Mouse (Mus musculus) heart, adult 2 months (tissue): Measurements from ENCODE around the gene Akr1b3. TPM values are rescaled to one million over a fixed set of nuclear protein-coding genes. Genes with fewer than 3 reads are reported as not detected.
"Not testable (repeated sequence)": the region's sequence is repeated elsewhere in the genome, so short reads cannot be mapped to it uniquely, and the experiment has no call there.

Experiments
- DNase-seq, 2 experiments: peaks; one replicate each; pipeline ENCODE4 v3.0.0; 2021
- H3K27ac ChIP-seq: fragments of 200-600 bp; 2 replicates; pipeline ENCODE4 v1.8.1; 2022
- H3K27me3 ChIP-seq: fragments of 200-500 bp; 2 replicates; pipeline ENCODE4 v1.6.1; 2012; ENCODE audit warnings: mild to moderate bottlenecking, low read length, inconsistent platforms, mixed read lengths; ENCODE audit not compliant: control insufficient read depth, insufficient read depth
- H3K36me3 ChIP-seq: fragments of 200-500 bp; 2 replicates; pipeline ENCODE4 v1.6.1; 2012; ENCODE audit warnings: low read length, inconsistent platforms; ENCODE audit not compliant: control insufficient read depth, insufficient read depth
- H3K4me1 ChIP-seq: fragments of 200-500 bp; 2 replicates; pipeline ENCODE4 v1.6.1; 2011; ENCODE audit warnings: low read length; ENCODE audit not compliant: control insufficient read depth, insufficient read depth
- H3K4me3 ChIP-seq: fragments of 200-600 bp; 2 replicates; pipeline ENCODE4 v1.8.1; 2022
- H3K79me2 ChIP-seq: fragments of 200-500 bp; replicated peaks from 2 replicates; pipeline ENCODE4 v1.6.1; 2012; ENCODE audit warnings: mild to moderate bottlenecking, inconsistent platforms, low read length, moderate library complexity, mixed read lengths; ENCODE audit not compliant: control insufficient read depth, insufficient read depth
- H3K9ac ChIP-seq: fragments of 200-500 bp; 2 replicates; pipeline ENCODE4 v1.6.1; 2012; ENCODE audit warnings: low read depth, mild to moderate bottlenecking, control low read depth, inconsistent platforms, low read length, mixed read lengths
- CTCF ChIP-seq: fragments of 200-600 bp; IDR thresholded peaks from 2 replicates; pipeline ENCODE4 v1.8.1; 2022; ENCODE audit warnings: antibody characterized with exemption, mild to moderate bottlenecking, moderate library complexity
- EP300 ChIP-seq: fragments of 200-500 bp; IDR thresholded peaks from 2 replicates; pipeline ENCODE4 v1.6.1; 2011; ENCODE audit warnings: low read depth, low read length, control low read depth; ENCODE audit not compliant: insufficient read depth
- POLR2A ChIP-seq: fragments of 200-500 bp; IDR thresholded peaks from 2 replicates; pipeline ENCODE4 v1.6.1; 2011; ENCODE audit warnings: mild to moderate bottlenecking, low read depth, low read length, control low read depth; ENCODE audit not compliant: insufficient read depth
- WGBS: fragments of 180-500 bp; shearing (Covaris S2); methylation state at CpG from one replicate; pipeline ENCODE4 v1.1.7; 2018; 5-methylcytosine and 5-hydroxymethylcytosine counted together
- intact Hi-C: fragments of 180-260 bp; cut with DNase I; formaldehyde crosslinking; loops from one replicate; pipeline ENCODE4 v1.15.1; 2025
- polyA plus RNA-seq: library from polyadenylated mRNA; depleted of rRNA; stranded (reverse); fragments of >200 nt; gene quantifications from 2 replicates; pipeline ENCODE4 v1.2.3, GENCODE M21; 2012
- total RNA-seq, 2 experiments: library from RNA; stranded (reverse); gene quantifications; 2 replicates each; pipeline ENCODE4 v1.2.3; 2021

Akr1b3 gene
- total and polyA plus RNA-seq, 3 experiments: 266 to 352 (median 282) TPM

DNA sequence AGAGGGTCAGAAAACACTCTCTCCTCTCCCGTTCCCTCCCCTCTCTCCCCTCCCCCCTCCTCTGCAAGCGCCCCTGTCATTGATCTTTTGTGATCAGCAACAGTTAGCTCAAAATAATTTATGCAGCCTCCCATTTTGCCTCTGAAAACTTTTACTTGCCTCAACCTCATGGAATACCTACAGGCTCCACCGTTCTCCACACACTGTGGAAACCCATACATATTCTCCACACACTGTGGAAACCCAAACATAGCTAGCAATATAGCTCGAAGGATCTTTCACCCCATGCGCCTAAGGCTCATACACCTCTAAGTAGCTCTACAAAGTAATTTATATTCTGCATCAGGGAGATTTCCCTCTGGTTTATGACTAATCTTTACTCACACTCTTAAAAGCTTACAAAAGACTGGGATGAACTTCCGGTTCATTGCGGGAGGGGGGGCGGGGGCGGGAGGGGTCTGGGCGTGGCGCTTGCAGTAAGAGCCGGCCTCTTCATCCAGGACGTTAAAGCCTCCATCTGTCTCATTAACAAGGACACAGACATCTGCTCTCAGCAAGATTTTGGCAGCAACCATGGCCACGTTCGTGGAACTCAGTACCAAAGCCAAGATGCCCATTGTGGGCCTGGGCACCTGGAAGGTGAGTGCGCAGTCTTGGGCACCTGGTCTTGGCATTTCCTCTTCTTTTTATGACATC is 36.5 kb upstream of the Akr1b3 start, which contains the start of gene Akr1b8:
Gene Akr1b8, plus strand, starts transcription at position 462 of the 696 bp plus-strand sequence.
- Histone ChIP-seq H3K4me1 (no peaks in the 10 kb centered on the region), H3K79me2 (no peaks in the 10 kb centered on the region), H3K4me3 (peak within 1 kb of the TSS; percentile 23; the same call in 1 of the 2 replicates), H3K27ac (peak within 1 kb of the TSS; percentile 23), H3K36me3 (no peaks in the 10 kb centered on the region), H3K27me3 (no peaks in the 10 kb centered on the region), H3K9ac (peak within 1 kb of the TSS; percentile 39)
- DNase-seq: peak; percentile 22 to 25
- TF ChIP-seq EP300 (no peak), CTCF (no peak), POLR2A (no peak)
- intact Hi-C loops: no loop called here
- WGBS: 16% methylated on average over 16 of the region's 16 CpGs

DNA sequence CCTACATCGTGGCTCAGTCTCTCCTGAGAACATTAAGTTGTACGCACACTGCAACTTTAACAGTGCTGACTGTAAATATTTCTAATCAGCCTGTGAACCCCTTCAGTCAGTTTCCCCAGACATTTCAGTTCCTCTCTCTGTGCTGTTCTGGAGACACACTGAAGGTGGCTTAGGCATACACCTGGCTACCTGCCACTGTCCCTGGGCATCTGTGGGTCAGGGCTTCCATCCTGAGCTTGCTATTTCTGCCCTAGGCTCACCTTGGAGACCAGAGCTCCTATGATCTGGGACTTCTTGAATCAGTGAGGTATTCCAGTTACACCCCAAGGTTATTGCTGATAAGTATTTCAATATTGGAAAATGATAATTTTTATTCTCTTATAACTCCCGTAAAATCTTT is 35.1 kb upstream of the Akr1b3 start:
- Histone ChIP-seq H3K9ac (no peak overlapping the region), H3K27me3 (no peaks in the 10 kb centered on the region), H3K4me1 (no peaks in the 10 kb centered on the region), H3K27ac (no peak overlapping the region), H3K4me3 (no peak overlapping the region), H3K36me3 (no peaks in the 10 kb centered on the region), H3K79me2 (no peaks in the 10 kb centered on the region)
- intact Hi-C loops: no loop called here
- DNase-seq: no peak
- no peak for TF ChIP-seq CTCF
- TF ChIP-seq EP300: no peak
- 91% methylated on average over 3 of the region's 3 CpGs for WGBS

DNA sequence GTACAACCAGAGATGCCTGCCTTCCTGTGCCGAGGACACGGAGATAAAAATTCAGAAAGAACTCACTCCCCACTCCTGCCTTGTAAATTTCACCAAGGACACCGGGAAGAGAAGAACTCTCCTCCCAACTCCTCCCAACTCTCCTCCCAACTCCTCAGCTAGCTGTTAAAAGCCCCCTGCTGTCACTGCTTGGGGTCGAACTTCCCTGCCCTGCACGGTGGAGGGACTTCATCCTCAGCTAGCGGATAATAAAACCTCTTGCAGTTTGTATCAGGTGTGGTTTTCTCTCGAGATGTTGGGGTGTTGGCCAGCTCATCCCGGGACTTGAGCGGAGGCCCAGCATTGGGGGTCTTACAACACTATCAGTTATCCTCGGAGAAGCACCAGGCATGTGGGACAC is 34.2 kb upstream of the Akr1b3 start:
- H3K79me2 ChIP-seq, DNase-seq, H3K36me3 ChIP-seq, H3K27ac ChIP-seq, H3K27me3 ChIP-seq, H3K4me1 ChIP-seq, intact Hi-C loops, H3K9ac ChIP-seq, H3K4me3 ChIP-seq: not testable (repeated sequence)
- WGBS: 41% methylated on average over 10 of the region's 10 CpGs

DNA sequence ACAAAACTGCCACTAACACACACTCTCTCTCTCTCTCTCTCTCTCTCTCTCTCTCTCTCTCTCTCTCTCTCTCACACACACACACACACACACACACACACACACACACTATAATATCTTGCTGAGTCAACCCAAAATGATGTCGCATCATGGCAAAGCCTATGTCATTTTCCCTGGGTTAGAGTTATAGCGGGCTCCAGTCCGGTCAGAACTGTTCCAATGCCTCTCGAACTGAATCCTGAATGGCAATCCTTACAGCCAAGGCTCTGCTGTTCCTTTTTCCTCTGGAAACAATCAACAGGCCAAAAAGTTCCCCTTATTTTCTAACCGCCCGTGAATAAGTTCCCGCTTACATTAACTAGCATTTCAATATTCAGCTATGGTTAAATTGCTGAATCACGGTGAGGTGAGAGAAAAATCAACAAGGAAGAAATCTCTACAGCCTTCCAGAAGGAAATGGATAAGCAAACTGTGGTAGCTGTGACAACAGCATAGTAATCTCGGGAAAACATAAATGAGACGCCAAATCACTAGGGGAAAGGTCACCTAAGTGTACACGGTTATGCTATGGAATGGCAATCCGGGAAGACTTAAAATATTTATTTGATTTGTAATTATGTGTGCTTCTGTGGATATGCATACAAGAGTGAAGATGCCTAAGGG is 32.9 kb upstream of the Akr1b3 start:
- 58% methylated on average over 12 of the region's 12 CpGs for WGBS
- Histone ChIP-seq H3K4me1 (no peaks in the 10 kb centered on the region), H3K36me3 (no peaks in the 10 kb centered on the region), H3K27ac (no peak overlapping the region), H3K4me3 (no peak overlapping the region), H3K27me3 (no peaks in the 10 kb centered on the region), H3K9ac (no peak overlapping the region), H3K79me2 (no peaks in the 10 kb centered on the region)
- no peak for DNase-seq
- intact Hi-C loops: no loop called here
- TF ChIP-seq CTCF: no peak
- TF ChIP-seq POLR2A: no peak
- TF ChIP-seq EP300: no peak

GRCm38 (mm10) chr6:34346096-34346898 is 29.0 kb upstream of the Akr1b3 start:
- peak; percentile 60 to 77 for DNase-seq
- Histone ChIP-seq H3K27ac (no peak overlapping the region), H3K9ac (no peak overlapping the region), H3K4me3 (no peak overlapping the region), H3K79me2 (no peaks in the 10 kb centered on the region), H3K27me3 (no peaks in the 10 kb centered on the region), H3K36me3 (no peaks in the 10 kb centered on the region), H3K4me1 (no peaks in the 10 kb centered on the region)
- WGBS: 52% methylated on average over 14 of the region's 14 CpGs
- intact Hi-C loops: loop anchor here (1.0 kb wide), 2 partner anchors 53 to 102 kb away; no protein-coding TSS in a partner anchor
- TF ChIP-seq POLR2A: no peak
- TF ChIP-seq CTCF: peak; percentile 97
- TF ChIP-seq EP300: peak; percentile 80; the same call in 1 of the 2 replicates

GRCm38 (mm10) chr6:34344935-34345334 is 27.7 kb upstream of the Akr1b3 start:
- intact Hi-C loops: no loop called here
- Histone ChIP-seq H3K79me2 (no peaks in the 10 kb centered on the region), H3K4me1 (no peaks in the 10 kb centered on the region), H3K9ac (no peak overlapping the region), H3K27me3 (no peaks in the 10 kb centered on the region), H3K27ac (no peak overlapping the region), H3K4me3 (no peak overlapping the region), H3K36me3 (no peaks in the 10 kb centered on the region)
- WGBS: 20% methylated on average over 9 of the region's 9 CpGs
- TF ChIP-seq POLR2A (no peak), CTCF (no peak), EP300 (no peak)
- DNase-seq: no peak
